Mouse (Mus musculus): ENCODE data around the gene Acy3.

DNA sequence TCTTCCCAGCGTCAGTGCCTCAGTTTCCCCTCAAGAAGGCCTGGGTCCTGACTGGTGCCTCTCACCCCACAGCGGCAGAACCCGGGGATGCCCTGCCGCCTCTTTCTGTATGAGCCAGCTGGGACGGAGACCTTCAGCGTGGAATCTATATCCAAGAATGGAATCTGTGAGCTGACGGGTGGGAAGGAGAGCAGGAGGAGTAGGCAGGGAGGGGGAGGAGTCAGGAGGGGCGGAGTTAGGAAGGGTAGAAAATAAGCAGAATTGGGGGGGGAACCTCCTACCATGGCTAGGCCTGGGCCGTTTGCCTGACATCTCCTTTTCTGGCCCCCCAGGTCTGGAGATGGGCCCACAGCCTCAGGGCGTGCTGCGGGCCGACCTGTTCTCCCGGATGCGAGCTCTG is 1.7 kb downstream of the Acy3 start:
- TF ChIP-seq CTCF (conservative IDR thresholded peaks at IDR 0.05 in 1 of 2, IDR thresholded peaks at IDR 0.05 in 1 of 2; ENCODE audit: low read depth in 2 of 2, low read length in 2 of 2), result no peak
- TF ChIP-seq GABPA (IDR thresholded peaks at IDR 0.05; ENCODE audit: insufficient replicate concordance, low read depth, low read length), result no peak
- no peak for TF ChIP-seq ZNF384 (IDR thresholded peaks at IDR 0.05; ENCODE audit: low read depth, low read length)
- TF ChIP-seq POLR2A (IDR thresholded peaks at IDR 0.05; ENCODE audit: low read depth, low read length), result no peak
- TF ChIP-seq POLR2AphosphoS2 (IDR thresholded peaks at IDR 0.05; ENCODE audit: low read depth, low read length), result no peak
- TF ChIP-seq EP300 (IDR thresholded peaks at IDR 0.05; ENCODE audit: low read length), result no peak
- TF ChIP-seq HCFC1 (IDR thresholded peaks at IDR 0.05; ENCODE audit: low read depth, low read length), result no peak
- TF ChIP-seq ZKSCAN1 (IDR thresholded peaks at IDR 0.05; ENCODE audit: borderline replicate concordance, low read depth, low read length), result no peak
- no peak for TF ChIP-seq USF1 (IDR thresholded peaks at IDR 0.05; ENCODE audit: low read depth, low read length)
- no peak for TF ChIP-seq SIN3A (IDR thresholded peaks at IDR 0.05; ENCODE audit: low read length)
- no peak for TF ChIP-seq CHD2 (IDR thresholded peaks at IDR 0.05; ENCODE audit: low read length)
- TF ChIP-seq RCOR1 (conservative IDR thresholded peaks at IDR 0.05; ENCODE audit: low read depth, low read length), result no peak
- TF ChIP-seq USF2 (conservative IDR thresholded peaks at IDR 0.05; ENCODE audit: low read depth, low read length), result no peak

All from CH12.LX (cell line).